Mouse (Mus musculus): ENCODE measurements around the gene Tcf20.

DNA sequence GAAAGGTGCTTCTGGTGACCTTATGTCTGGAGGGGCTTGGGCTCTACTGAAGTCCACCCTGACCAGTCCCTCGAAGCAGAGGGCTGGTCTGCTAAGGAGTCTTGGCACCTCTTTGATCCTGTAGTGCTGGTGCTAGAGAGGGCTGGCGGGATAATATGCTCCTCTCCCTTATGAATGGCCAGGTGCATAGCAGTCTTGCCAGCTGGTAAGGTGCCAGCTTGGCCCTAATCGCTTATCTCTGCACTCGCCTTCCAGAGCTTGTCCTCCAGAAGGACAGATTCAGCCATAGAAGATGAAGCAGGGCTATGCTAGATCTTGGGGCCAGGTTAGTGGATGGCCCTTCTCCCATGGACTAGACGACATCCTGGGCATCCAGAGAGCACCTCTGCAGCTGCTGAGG is 64.1 kb downstream of the Tcf20 start:
- no peak for TF ChIP-seq POLR2A (IDR thresholded peaks at IDR 0.05; ENCODE audit: insufficient read depth, low read depth, low read length)
- TF ChIP-seq CTCF (IDR thresholded peaks at IDR 0.05; ENCODE audit: insufficient read depth, low read depth, low read length) = no peak

Measured in olfactory bulb, adult 2 months (tissue).